Mouse (Mus musculus): ENCODE measurements around the gene Gpi1. TPM values are rescaled to one million over a fixed set of nuclear protein-coding genes. Genes with fewer than 3 reads are reported as not detected.
"Not testable (repeated sequence)": the region's sequence is repeated elsewhere in the genome, so short reads cannot be mapped to it uniquely, and the experiment has no call there.

The Gpi1 gene
- polyA plus RNA-seq, 1 experiment from 2014 or later, result 313 TPM

DNA sequence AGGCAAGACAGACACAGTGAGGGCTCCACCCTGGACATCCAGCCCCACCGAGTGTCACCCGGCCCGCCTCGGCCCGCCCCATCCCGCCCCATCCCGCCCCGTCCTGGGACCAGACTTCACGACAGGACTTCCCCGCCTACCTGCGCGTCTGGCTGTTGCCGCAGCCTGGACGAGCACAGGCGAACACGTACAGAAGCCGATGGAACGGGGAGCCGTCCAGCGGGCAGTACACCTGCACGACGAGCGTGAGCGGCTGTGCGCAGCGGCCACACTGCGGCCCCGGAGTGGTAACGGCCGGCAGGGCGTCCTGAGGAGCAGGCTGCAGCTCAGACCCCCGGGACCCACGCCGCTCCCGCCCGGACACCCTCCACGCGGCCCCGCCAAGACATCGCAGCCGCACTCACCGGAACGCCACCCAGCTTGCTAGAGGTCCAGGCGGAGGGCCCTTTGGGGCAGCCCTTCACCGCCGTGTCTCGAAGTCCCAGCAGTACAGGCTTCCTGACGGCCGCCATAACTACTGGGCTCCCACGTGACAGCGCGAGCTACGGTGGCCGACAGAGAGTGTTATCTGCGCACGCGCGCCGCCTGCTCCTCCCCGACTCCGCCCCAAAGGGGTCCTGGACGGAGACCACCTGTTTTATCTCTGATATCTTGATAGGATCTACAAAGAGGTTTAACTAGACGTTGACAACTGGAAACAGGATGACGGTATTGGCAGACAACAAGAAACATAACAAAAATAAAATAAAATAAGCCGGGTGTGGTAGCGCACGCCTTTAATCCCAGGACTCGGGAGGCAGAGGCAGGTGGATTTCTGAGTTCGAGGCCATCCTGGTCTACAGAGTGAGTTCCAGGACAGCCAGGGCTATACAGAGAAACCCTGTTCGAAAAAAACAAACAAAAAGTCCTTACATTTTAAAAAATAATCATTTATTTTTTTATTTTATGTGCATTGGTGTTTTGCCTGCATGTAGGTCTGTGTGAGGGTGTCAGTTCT, 33.7 kb downstream of the Gpi1 start, which contains the start of gene Pdcd2l:
Gene Pdcd2l (minus strand): TSS at position 530 of the 997 bp plus-strand sequence.
- 3% methylated on average over 70 of the region's 70 CpGs for WGBS
- Histone ChIP-seq H3K9me3 (no peaks in the 10 kb centered on the region; the same call in 1 of the 2 replicates), H3K36me3 (peaks cover 40% of the 10 kb centered on the region), H3K4me1 (replicated peaks) (peaks cover 8% of the 10 kb centered on the region), H3K4me3 (peak within 1 kb of the TSS; percentile 99), H3K27me3 (ENCODE audit: insufficient read depth, poor library complexity, severe bottlenecking) (no peaks in the 10 kb centered on the region), H3K27ac (peak within 1 kb of the TSS; percentile 92)
- peak; percentile 94 for DNase-seq (ENCODE audit: low spot score)

GRCm38 (mm10) chr7:34195632-34196031, 34.5 kb downstream of the Gpi1 start:
- peak overlapping the region; percentile 99 for H3K4me3 ChIP-seq
- H3K4me1 ChIP-seq (replicated peaks), result peaks cover 8% of the 10 kb centered on the region
- no peaks in the 10 kb centered on the region; the same call in 1 of the 2 replicates for H3K9me3 ChIP-seq
- H3K36me3 ChIP-seq, result peaks cover 34% of the 10 kb centered on the region
- DNase-seq (ENCODE audit: low spot score), result no peak
- H3K27ac ChIP-seq, result peak overlapping the region; percentile 92
- 55% methylated on average over 3 of the region's 3 CpGs for WGBS
- H3K27me3 ChIP-seq (ENCODE audit: insufficient read depth, poor library complexity, severe bottlenecking), result no peaks in the 10 kb centered on the region

GRCm38 (mm10) chr7:34192825-34193224, 37.3 kb downstream of the Gpi1 start:
- no peak for DNase-seq (ENCODE audit: low spot score)
- peaks cover 8% of the 10 kb centered on the region for H3K4me1 ChIP-seq (replicated peaks)
- H3K9me3 ChIP-seq, result no peaks in the 10 kb centered on the region
- H3K27me3 ChIP-seq (ENCODE audit: insufficient read depth, poor library complexity, severe bottlenecking), result no peaks in the 10 kb centered on the region
- H3K27ac ChIP-seq, result no peak overlapping the region
- WGBS, result 91% methylated on average over 6 of the region's 6 CpGs
- no peak overlapping the region for H3K4me3 ChIP-seq
- H3K36me3 ChIP-seq, result peaks cover 51% of the 10 kb centered on the region

- Histone ChIP-seq H3K27me3 (ENCODE audit: insufficient read depth, poor library complexity, severe bottlenecking) (no peaks in the 10 kb centered on the region), H3K4me3 (no peak overlapping the region), H3K4me1 (replicated peaks) (no peaks in the 10 kb centered on the region), H3K9me3 (no peaks in the 10 kb centered on the region), H3K27ac (no peak overlapping the region), H3K36me3 (peaks cover 82% of the 10 kb centered on the region)
- 92% methylated on average over 12 of the region's 12 CpGs for WGBS
- no peak for DNase-seq (ENCODE audit: low spot score)
These were observed 40.7 kb downstream of the Gpi1 start for GRCm38 (mm10) chr7:34189376-34189989.

DNA sequence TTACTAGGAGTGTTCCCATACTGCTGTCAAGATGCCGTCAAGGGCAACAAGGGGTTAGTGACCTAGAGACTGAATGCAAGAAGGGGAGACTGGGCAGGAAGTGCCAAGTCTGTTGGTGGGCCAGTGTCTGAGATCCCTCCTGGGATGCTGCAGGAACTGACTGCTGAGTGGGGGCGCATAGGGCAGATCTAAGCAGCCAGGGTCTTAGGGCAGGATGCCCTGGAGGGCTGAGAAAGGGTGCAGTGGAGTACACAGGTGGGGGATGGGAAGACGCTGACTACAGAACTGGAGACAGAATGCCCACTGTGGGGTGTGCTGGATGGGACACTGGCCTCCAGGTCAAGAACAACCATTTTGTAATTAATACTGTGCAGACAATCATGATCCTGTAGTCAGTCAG, 46.3 kb downstream of the Gpi1 start:
- H3K4me3 ChIP-seq, result no peak overlapping the region
- no peak for DNase-seq (ENCODE audit: low spot score)
- H3K9me3 ChIP-seq, result no peaks in the 10 kb centered on the region
- H3K36me3 ChIP-seq, result peaks cover 55% of the 10 kb centered on the region
- 80% methylated on average over 3 of the region's 3 CpGs for WGBS
- no peak overlapping the region for H3K27ac ChIP-seq
- H3K27me3 ChIP-seq (ENCODE audit: insufficient read depth, poor library complexity, severe bottlenecking), result no peaks in the 10 kb centered on the region
- H3K4me1 ChIP-seq (replicated peaks), result no peaks in the 10 kb centered on the region

DNA sequence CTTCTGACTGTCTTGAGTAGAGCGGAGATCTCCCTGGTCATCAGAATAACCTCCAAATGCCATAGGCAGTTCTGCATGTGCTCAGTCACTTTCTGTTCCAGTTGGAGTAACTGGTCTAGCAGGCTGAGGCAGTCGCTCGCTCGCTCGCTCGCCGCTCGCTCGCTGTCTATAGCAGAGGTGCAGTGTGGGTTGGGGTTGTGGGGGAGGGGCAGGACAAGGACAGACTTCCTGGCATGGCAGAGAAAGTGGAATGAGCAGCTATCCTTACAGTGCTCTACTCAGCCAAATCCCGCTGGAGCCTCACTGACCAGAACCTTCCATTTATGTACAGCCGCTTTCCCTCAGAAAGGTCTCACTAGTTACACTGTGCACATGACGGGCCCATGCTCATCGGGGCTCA, 46.8 kb downstream of the Gpi1 start:
- 85% methylated on average over 13 of the region's 13 CpGs for WGBS
- H3K36me3 ChIP-seq, result peaks cover 51% of the 10 kb centered on the region

GRCm38 (mm10) chr7:34176241-34176640, 53.9 kb downstream of the Gpi1 start:
- H3K36me3 ChIP-seq; H3K27me3 ChIP-seq (ENCODE audit: insufficient read depth, poor library complexity, severe bottlenecking); H3K4me3 ChIP-seq; H3K4me1 ChIP-seq (replicated peaks); H3K27ac ChIP-seq; H3K9me3 ChIP-seq; DNase-seq (ENCODE audit: low spot score): not testable (repeated sequence)
- 80% methylated on average over 6 of the region's 6 CpGs for WGBS

More for the DNA sequence above, 46.8 kb downstream of the Gpi1 start:
- Histone ChIP-seq H3K27me3 (ENCODE audit: insufficient read depth, poor library complexity, severe bottlenecking) (no peaks in the 10 kb centered on the region), H3K4me1 (replicated peaks) (no peaks in the 10 kb centered on the region), H3K27ac (no peak overlapping the region), H3K9me3 (no peaks in the 10 kb centered on the region), H3K4me3 (no peak overlapping the region)
- peak; percentile 7 for DNase-seq (ENCODE audit: low spot score)

GRCm38 (mm10) chr7:34172251-34172650, 57.9 kb downstream of the Gpi1 start:
- Histone ChIP-seq H3K27me3 (ENCODE audit: insufficient read depth, poor library complexity, severe bottlenecking) (no peaks in the 10 kb centered on the region), H3K27ac (no peak overlapping the region), H3K9me3 (no peaks in the 10 kb centered on the region; the same call in 1 of the 2 replicates), H3K36me3 (no peaks in the 10 kb centered on the region), H3K4me3 (no peak overlapping the region), H3K4me1 (replicated peaks) (peaks cover 2% of the 10 kb centered on the region; the same call in 1 of the 2 replicates)
- DNase-seq (ENCODE audit: low spot score), result no peak
- WGBS, result 67% methylated on average over 1 of the region's 1 CpGs

DNA sequence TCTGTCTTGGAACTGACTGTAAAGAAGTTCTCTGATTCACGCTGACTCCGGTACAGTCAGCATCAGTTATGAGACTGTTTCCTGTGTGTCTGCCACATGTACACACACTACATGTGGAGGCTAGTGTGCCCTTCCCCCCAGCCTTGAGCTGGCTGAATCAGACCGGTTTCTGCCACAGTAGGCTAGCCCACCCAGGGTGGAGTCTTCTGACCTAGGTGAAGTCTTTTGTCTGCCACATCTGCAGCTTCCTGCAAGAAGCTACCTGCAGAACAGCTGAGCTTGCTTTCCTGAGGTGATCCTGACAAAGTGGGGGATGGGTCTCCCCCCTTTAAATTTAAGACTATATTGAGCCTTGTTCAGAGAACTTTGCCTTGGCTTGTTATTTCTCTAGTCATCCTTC, 60.7 kb downstream of the Gpi1 start, which contains the start of gene Uba2:
Gene Uba2 (minus strand): TSS at position 146 of the 400 bp plus-strand sequence.
- DNase-seq (ENCODE audit: low spot score), result no peak
- Histone ChIP-seq H3K36me3 (peaks cover 20% of the 10 kb centered on the region), H3K4me1 (replicated peaks) (peaks cover 13% of the 10 kb centered on the region), H3K27ac (peak within 1 kb of the TSS; percentile 98), H3K4me3 (peak within 1 kb of the TSS; percentile 98), H3K27me3 (ENCODE audit: insufficient read depth, poor library complexity, severe bottlenecking) (no peaks in the 10 kb centered on the region), H3K9me3 (no peaks in the 10 kb centered on the region; the same call in 1 of the 2 replicates)
- 83% methylated on average over 3 of the region's 3 CpGs for WGBS

GRCm38 (mm10) chr7:34168470-34169251, 61.5 kb downstream of the Gpi1 start:
- H3K27me3 ChIP-seq (ENCODE audit: insufficient read depth, poor library complexity, severe bottlenecking), result no peaks in the 10 kb centered on the region
- 9% methylated on average over 30 of the region's 30 CpGs for WGBS
- H3K4me3 ChIP-seq, result peak overlapping the region; percentile 98
- no peaks in the 10 kb centered on the region; the same call in 1 of the 2 replicates for H3K9me3 ChIP-seq
- H3K36me3 ChIP-seq, result peaks cover 27% of the 10 kb centered on the region
- peaks cover 13% of the 10 kb centered on the region for H3K4me1 ChIP-seq (replicated peaks)
- DNase-seq (ENCODE audit: low spot score), result peak; percentile 92
- peak overlapping the region; percentile 98 for H3K27ac ChIP-seq

DNA sequence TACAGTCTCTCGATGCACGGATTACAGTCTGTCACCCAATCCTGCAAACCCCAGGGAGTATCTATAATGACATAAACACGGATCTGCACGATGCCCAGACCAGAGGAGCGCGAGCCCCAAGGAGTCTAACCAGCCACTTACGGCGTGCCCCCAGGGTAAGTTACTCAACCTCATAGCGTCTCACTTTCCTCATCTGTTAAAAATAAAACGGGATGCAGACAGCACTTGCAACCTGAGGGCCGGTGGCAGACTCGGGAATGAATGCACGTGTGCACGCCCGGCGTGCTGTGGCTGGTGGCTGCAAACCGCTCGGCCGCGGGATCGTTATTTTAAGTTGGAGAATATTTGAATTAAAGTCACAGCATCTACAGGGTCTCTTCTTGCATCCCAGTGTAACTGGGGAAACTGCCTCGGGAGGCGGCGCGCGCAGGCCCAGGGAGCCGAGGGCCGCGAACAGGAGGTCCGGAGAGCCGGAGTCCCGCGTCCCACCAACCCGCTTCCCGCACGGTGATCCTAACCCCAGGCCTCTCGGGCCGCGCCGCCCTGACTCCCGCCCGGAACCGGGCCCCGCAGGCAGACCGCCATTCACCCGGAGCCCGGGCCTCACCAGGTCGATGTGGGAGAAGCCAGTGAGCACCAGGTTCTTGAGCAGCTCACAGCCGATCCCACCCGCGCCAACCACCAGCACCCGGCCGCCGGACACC, 62.2 kb downstream of the Gpi1 start:
- H3K4me3 ChIP-seq, result peak overlapping the region; percentile 98
- H3K36me3 ChIP-seq, result peaks cover 34% of the 10 kb centered on the region
- no peaks in the 10 kb centered on the region; the same call in 1 of the 2 replicates for H3K9me3 ChIP-seq
- under 1% methylated on average over 54 of the region's 54 CpGs for WGBS
- peaks cover 13% of the 10 kb centered on the region for H3K4me1 ChIP-seq (replicated peaks)
- H3K27ac ChIP-seq, result peak overlapping the region; percentile 98
- no peak for DNase-seq (ENCODE audit: low spot score)
- no peaks in the 10 kb centered on the region for H3K27me3 ChIP-seq (ENCODE audit: insufficient read depth, poor library complexity, severe bottlenecking)

DNA sequence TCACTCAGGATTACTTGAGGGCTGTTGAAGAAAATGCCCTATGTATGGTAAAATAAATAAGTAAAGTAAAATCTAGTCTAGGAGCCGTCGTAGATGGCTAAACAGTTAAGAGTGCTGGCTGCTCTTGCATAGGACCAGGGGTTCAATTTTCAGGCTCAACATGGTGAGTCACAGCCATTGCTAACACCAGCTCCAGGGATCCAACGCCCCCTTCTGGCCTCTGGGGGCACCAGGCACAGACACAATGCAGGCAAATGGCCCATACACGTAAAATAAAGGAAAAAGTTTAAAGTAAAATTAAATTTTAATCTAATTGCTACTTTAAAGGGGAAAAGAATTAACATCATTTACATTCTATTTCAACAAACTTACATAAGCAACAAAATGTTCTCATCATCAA, 63.3 kb downstream of the Gpi1 start:
- H3K4me1 ChIP-seq (replicated peaks), result peaks cover 13% of the 10 kb centered on the region
- no peaks in the 10 kb centered on the region; the same call in 1 of the 2 replicates for H3K9me3 ChIP-seq
- H3K36me3 ChIP-seq, result peaks cover 45% of the 10 kb centered on the region
- peak; percentile 44 for DNase-seq (ENCODE audit: low spot score)
- H3K27ac ChIP-seq, result no peak overlapping the region
- no peaks in the 10 kb centered on the region for H3K27me3 ChIP-seq (ENCODE audit: insufficient read depth, poor library complexity, severe bottlenecking)
- peak overlapping the region; percentile 98 for H3K4me3 ChIP-seq
- 52% methylated on average over 4 of the region's 4 CpGs for WGBS

Data from hindbrain, embryonic 10.5 days (tissue).